Mouse (Mus musculus) hindbrain, postnatal 0 days (tissue): ENCODE measurements around the gene Slc11a2. TPM values are rescaled to one million over a fixed set of nuclear protein-coding genes. Genes with fewer than 3 reads are reported as not detected.
A peak's percentile ranks its signal among the peaks of the same experiment; 100 is the strongest.

Experiments
- ATAC-seq: fragments of 200-750 bp; cut with Nextera tagmentation; 2 replicates; pipeline ENCODE4 v1.8.0; 2017; ENCODE audit warnings: mild to moderate bottlenecking, moderate TSS enrichment, moderate library complexity
- DNase-seq: peaks from one replicate; pipeline ENCODE4 v3.0.0-alpha.2; 2015; ENCODE audit warnings: low spot score
- H3K27ac ChIP-seq: fragments of 300-500 bp; sonication (generic); 2 replicates; pipeline ENCODE4 v1.5.1; 2014; ENCODE audit warnings: mild to moderate bottlenecking
- H3K27me3 ChIP-seq: fragments of 300-500 bp; sonication (generic); 2 replicates; pipeline ENCODE4 v1.6.1; 2014; ENCODE audit warnings: low read length, mixed read lengths; ENCODE audit not compliant: insufficient read depth
- H3K36me3 ChIP-seq: fragments of 300-500 bp; sonication (generic); 2 replicates; pipeline ENCODE4 v1.6.1; 2014; ENCODE audit warnings: low read length, mixed read lengths; ENCODE audit not compliant: insufficient read depth
- H3K4me1 ChIP-seq: fragments of 300-500 bp; sonication (generic); 2 replicates; pipeline ENCODE4 v1.6.1; 2014; ENCODE audit warnings: antibody characterized with exemption, low read length, mixed read lengths; ENCODE audit not compliant: insufficient read depth
- H3K4me2 ChIP-seq: fragments of 300-500 bp; sonication (generic); 2 replicates; pipeline ENCODE4 v1.6.1; 2014; ENCODE audit warnings: low read depth, mild to moderate bottlenecking, low read length, moderate library complexity, mixed read lengths
- H3K4me3 ChIP-seq: fragments of 300-500 bp; sonication (generic); 2 replicates; pipeline ENCODE4 v1.5.1; 2014; ENCODE audit warnings: low read length
- H3K9ac ChIP-seq: fragments of 300-500 bp; sonication (generic); replicated peaks from 2 replicates; pipeline ENCODE4 v1.6.1; 2014; ENCODE audit warnings: mild to moderate bottlenecking, low read length, moderate library complexity, mixed read lengths
- H3K9me3 ChIP-seq: fragments of 300-500 bp; sonication (generic); 2 replicates; pipeline ENCODE4 v1.6.1; 2016; ENCODE audit warnings: low read length, mixed read lengths
- CTCF ChIP-seq: IDR thresholded peaks from 2 replicates; pipeline ENCODE4 v1.5.1; 2016; ENCODE audit warnings: antibody characterized with exemption, control low read depth, low read depth
- WGBS: fragments of 180-500 bp; shearing (Covaris S2); extraction: QIAGEN DNeasy Blood & Tissue Kit; methylation state at CpG from one replicate; pipeline ENCODE4 v1.1.7; 2014; 5-methylcytosine and 5-hydroxymethylcytosine counted together
- polyA plus RNA-seq: library from polyadenylated mRNA; unstranded; fragments of >200 nt; fragmentation: Nextera tagmentation; extraction: Ambion mirVana; gene quantifications from 2 replicates; pipeline ENCODE4 v1.2.1, GENCODE M21; 2015
- total RNA-seq: library from RNA; depleted of rRNA; stranded (reverse); fragments of >200 nt; gene quantifications from 2 replicates; pipeline ENCODE4 v1.2.3, GENCODE M21; 2014

Gene Slc11a2
- total and polyA plus RNA-seq, 2 experiments from 2014 or later: 14.5 to 25.1 TPM

DNA sequence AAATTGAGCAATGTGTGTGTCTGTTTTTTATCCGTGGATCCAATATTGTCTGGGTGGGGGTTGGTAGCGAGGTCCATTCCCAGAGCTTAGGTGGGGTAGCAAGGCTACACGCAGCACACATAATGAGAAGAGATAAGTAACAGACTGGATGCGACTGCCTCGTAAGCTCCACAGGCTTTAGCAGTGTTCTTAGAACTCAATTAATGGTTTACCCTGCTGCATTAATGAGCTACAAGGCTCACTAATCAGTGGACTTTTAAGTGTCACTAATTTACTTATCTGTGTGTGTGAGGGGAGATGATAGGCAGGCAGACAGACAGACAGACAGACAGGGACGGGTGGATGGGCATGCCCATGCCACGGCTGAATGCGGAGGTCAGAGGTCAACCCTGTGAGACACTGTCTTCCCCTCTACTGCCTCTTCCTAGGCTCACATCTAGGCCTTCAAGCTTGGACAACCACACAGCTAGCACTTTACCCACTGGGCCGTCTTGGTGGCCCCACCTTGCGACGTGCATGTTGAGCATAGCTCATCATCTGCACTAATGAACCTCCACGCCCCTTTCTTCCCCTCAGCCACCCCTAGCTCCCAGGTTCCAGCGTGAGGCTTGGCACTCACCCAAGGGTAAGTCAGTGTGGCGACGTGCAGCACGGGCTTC is 24.2 kb downstream of the Slc11a2 start:
- Histone ChIP-seq H3K9ac (no peak overlapping the region), H3K27me3 (no peaks in the 10 kb centered on the region), H3K27ac (no peak overlapping the region), H3K4me3 (no peak overlapping the region), H3K9me3 (no peaks in the 10 kb centered on the region), H3K4me2 (no peak overlapping the region), H3K4me1 (no peaks in the 10 kb centered on the region), H3K36me3 (peaks cover 80% of the 10 kb centered on the region)
- TF ChIP-seq CTCF: no peak
- 83% methylated on average over 16 of the region's 16 CpGs for WGBS
- DNase-seq (no peak), ATAC-seq (no peak)

- Histone ChIP-seq H3K4me3 (no peak overlapping the region), H3K36me3 (peaks cover 66% of the 10 kb centered on the region), H3K4me1 (no peaks in the 10 kb centered on the region), H3K27me3 (no peaks in the 10 kb centered on the region), H3K27ac (no peak overlapping the region), H3K9ac (no peak overlapping the region), H3K4me2 (no peak overlapping the region), H3K9me3 (no peaks in the 10 kb centered on the region)
- TF ChIP-seq CTCF: peak; percentile 18; the same call in 1 of the 2 replicates
- 96% methylated on average over 3 of the region's 3 CpGs for WGBS
- DNase-seq (no peak), ATAC-seq (no peak)
Measured at GRCm38 (mm10) chr15:100395561-100395960, 29.3 kb downstream of the Slc11a2 start.

GRCm38 (mm10) chr15:100393016-100393415 is 31.9 kb downstream of the Slc11a2 start:
- no peak for ATAC-seq
- H3K27me3 ChIP-seq: no peaks in the 10 kb centered on the region
- H3K36me3 ChIP-seq: peaks cover 40% of the 10 kb centered on the region; the same call in 1 of the 2 replicates
- no peaks in the 10 kb centered on the region for H3K4me1 ChIP-seq
- H3K4me2 ChIP-seq: no peak overlapping the region
- no peak for TF ChIP-seq CTCF
- H3K9me3 ChIP-seq: no peaks in the 10 kb centered on the region
- H3K9ac ChIP-seq: no peak overlapping the region
- no peak overlapping the region for H3K27ac ChIP-seq
- WGBS: 83% methylated on average over 11 of the region's 11 CpGs
- H3K4me3 ChIP-seq: no peak overlapping the region
- DNase-seq: no peak

GRCm38 (mm10) chr15:100391599-100391998 is 33.3 kb downstream of the Slc11a2 start:
- ATAC-seq: no peak
- Histone ChIP-seq H3K27me3 (no peaks in the 10 kb centered on the region), H3K4me1 (no peaks in the 10 kb centered on the region), H3K9ac (no peak overlapping the region), H3K4me2 (no peak overlapping the region), H3K9me3 (no peaks in the 10 kb centered on the region), H3K4me3 (no peak overlapping the region), H3K36me3 (peaks cover 29% of the 10 kb centered on the region; the same call in 1 of the 2 replicates), H3K27ac (no peak overlapping the region)
- TF ChIP-seq CTCF: no peak
- DNase-seq: no peak
- WGBS: 95% methylated on average over 7 of the region's 7 CpGs

DNA sequence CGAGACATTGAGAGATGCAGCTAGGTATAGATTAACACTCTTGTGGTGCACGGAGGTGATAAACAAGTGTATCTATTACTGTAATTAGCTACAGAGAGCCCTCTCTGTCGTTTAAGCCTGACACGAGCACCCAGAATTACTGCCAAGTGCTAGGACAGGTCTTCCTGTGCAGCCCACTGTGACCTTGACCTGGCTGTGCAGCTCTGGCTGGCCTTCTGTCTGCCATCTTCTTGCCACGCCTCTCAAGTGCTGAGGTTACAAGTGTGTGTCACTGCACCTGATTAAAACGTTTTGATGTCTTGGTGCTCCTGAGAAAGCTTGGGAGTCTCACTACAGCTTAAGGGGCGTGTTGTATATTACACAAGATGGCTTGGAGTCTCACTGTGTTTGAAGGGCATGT is 33.8 kb downstream of the Slc11a2 start:
- 85% methylated on average over 7 of the region's 7 CpGs for WGBS
- Histone ChIP-seq H3K27ac (no peak overlapping the region), H3K4me3 (no peak overlapping the region), H3K4me2 (no peak overlapping the region), H3K27me3 (no peaks in the 10 kb centered on the region), H3K9ac (no peak overlapping the region), H3K4me1 (no peaks in the 10 kb centered on the region), H3K36me3 (peaks cover 24% of the 10 kb centered on the region; the same call in 1 of the 2 replicates), H3K9me3 (no peaks in the 10 kb centered on the region)
- no peak for TF ChIP-seq CTCF
- ATAC-seq (no peak), DNase-seq (no peak)

- H3K4me2 ChIP-seq: no peak overlapping the region
- ATAC-seq (no peak), DNase-seq (no peak)
- H3K4me3 ChIP-seq: no peak overlapping the region
- H3K27ac ChIP-seq: no peak overlapping the region
- peaks cover 7% of the 10 kb centered on the region; the same call in 1 of the 2 replicates for H3K36me3 ChIP-seq
- no peak for TF ChIP-seq CTCF
- H3K4me1 ChIP-seq: no peaks in the 10 kb centered on the region
- no peak overlapping the region for H3K9ac ChIP-seq
- H3K9me3 ChIP-seq: no peaks in the 10 kb centered on the region
- WGBS: 63% methylated on average over 9 of the region's 9 CpGs
- H3K27me3 ChIP-seq: no peaks in the 10 kb centered on the region
Measured at GRCm38 (mm10) chr15:100388886-100389285, 36.0 kb downstream of the Slc11a2 start.

GRCm38 (mm10) chr15:100388224-100388835 is 36.5 kb downstream of the Slc11a2 start:
- H3K9ac ChIP-seq: no peak overlapping the region
- H3K9me3 ChIP-seq: no peaks in the 10 kb centered on the region
- peaks cover 1% of the 10 kb centered on the region; the same call in 1 of the 2 replicates for H3K36me3 ChIP-seq
- no peaks in the 10 kb centered on the region for H3K27me3 ChIP-seq
- ATAC-seq: no peak
- H3K4me3 ChIP-seq: no peak overlapping the region
- no peaks in the 10 kb centered on the region for H3K4me1 ChIP-seq
- 86% methylated on average over 16 of the region's 16 CpGs for WGBS
- no peak overlapping the region for H3K4me2 ChIP-seq
- no peak for TF ChIP-seq CTCF
- H3K27ac ChIP-seq: no peak overlapping the region
- no peak for DNase-seq
